Mouse (Mus musculus) heart, embryonic 14.5 days (tissue): Measurements from ENCODE around the gene Pigv. TPM values are rescaled to one million over a fixed set of nuclear protein-coding genes. Genes with fewer than 3 reads are reported as not detected.

Source experiments
- ATAC-seq: fragments of 200-750 bp; cut with Nextera tagmentation; 2 replicates; pipeline ENCODE4 v1.8.0; 2017; ENCODE audit warnings: low read depth, moderate TSS enrichment; ENCODE audit not compliant: insufficient number of reproducible peaks, insufficient read depth, low FRiP score
- H3K27ac ChIP-seq, 2 experiments: fragments of 200-500 bp in 1 of 2; fragments of 300-500 bp in 1 of 2; sonication (generic) in 1 of 2; replicated peaks in 1 of 2; 2 replicates each; pipeline ENCODE4 v1.5.1; 2012 to 2014; ENCODE audit warnings: low read depth in 2 of 2, low read length in 2 of 2, control low read depth in 1 of 2, mild to moderate bottlenecking in 1 of 2, mixed read lengths in 1 of 2; ENCODE audit not compliant: control insufficient read depth in 1 of 2, insufficient read depth in 1 of 2
- H3K27me3 ChIP-seq: fragments of 300-500 bp; sonication (generic); 2 replicates; pipeline ENCODE4 v1.6.1; 2014; ENCODE audit warnings: mild to moderate bottlenecking, low read length, control low read depth; ENCODE audit not compliant: control insufficient read depth, insufficient read depth
- H3K36me3 ChIP-seq: fragments of 300-500 bp; sonication (generic); 2 replicates; pipeline ENCODE4 v1.6.1; 2014; ENCODE audit warnings: mild to moderate bottlenecking, control low read depth, low read length, mixed read lengths; ENCODE audit not compliant: control insufficient read depth, insufficient read depth
- H3K4me1 ChIP-seq, 2 experiments: fragments of 200-500 bp in 1 of 2; fragments of 300-500 bp in 1 of 2; sonication (generic) in 1 of 2; 2 replicates each; pipeline ENCODE4 v1.6.1; 2012 to 2014; ENCODE audit warnings: low read length in 2 of 2, control low read depth in 1 of 2, mixed read lengths in 1 of 2; ENCODE audit not compliant: control insufficient read depth in 2 of 2, insufficient read depth in 2 of 2
- H3K4me2 ChIP-seq: fragments of 300-500 bp; sonication (generic); 2 replicates; pipeline ENCODE4 v1.6.1; 2014; ENCODE audit warnings: mild to moderate bottlenecking, low read length
- H3K4me3 ChIP-seq, 2 experiments: fragments of 200-500 bp in 1 of 2; fragments of 300-500 bp in 1 of 2; sonication (generic) in 1 of 2; 2 replicates each; pipeline ENCODE4 v1.5.1; 2012 to 2014; ENCODE audit warnings: low read length in 2 of 2, mild to moderate bottlenecking in 2 of 2, control low read depth in 1 of 2, low read depth in 1 of 2, moderate library complexity in 1 of 2; ENCODE audit not compliant: control insufficient read depth in 1 of 2, insufficient read depth in 1 of 2
- H3K9ac ChIP-seq: fragments of 300-500 bp; sonication (generic); 2 replicates; pipeline ENCODE4 v1.6.1; 2014; ENCODE audit warnings: mild to moderate bottlenecking, low read length
- H3K9me3 ChIP-seq: fragments of 300-500 bp; sonication (generic); 2 replicates; pipeline ENCODE4 v1.6.1; 2016; ENCODE audit warnings: low read length, control low read depth; ENCODE audit not compliant: control insufficient read depth
- WGBS: fragments of 180-500 bp; shearing (Covaris S2); extraction: QIAGEN DNeasy Blood & Tissue Kit; methylation state at CpG from one replicate; pipeline ENCODE4 v1.1.7; 2014; 5-methylcytosine and 5-hydroxymethylcytosine counted together
- polyA plus RNA-seq: library from polyadenylated mRNA; unstranded; fragments of >200 nt; fragmentation: Nextera tagmentation; extraction: Ambion mirVana; gene quantifications from 2 replicates; pipeline ENCODE4 v1.2.1, GENCODE M21; 2014

Gene Pigv
- polyA plus RNA-seq, 1 experiment from 2014 or later = 12.1 TPM

DNA sequence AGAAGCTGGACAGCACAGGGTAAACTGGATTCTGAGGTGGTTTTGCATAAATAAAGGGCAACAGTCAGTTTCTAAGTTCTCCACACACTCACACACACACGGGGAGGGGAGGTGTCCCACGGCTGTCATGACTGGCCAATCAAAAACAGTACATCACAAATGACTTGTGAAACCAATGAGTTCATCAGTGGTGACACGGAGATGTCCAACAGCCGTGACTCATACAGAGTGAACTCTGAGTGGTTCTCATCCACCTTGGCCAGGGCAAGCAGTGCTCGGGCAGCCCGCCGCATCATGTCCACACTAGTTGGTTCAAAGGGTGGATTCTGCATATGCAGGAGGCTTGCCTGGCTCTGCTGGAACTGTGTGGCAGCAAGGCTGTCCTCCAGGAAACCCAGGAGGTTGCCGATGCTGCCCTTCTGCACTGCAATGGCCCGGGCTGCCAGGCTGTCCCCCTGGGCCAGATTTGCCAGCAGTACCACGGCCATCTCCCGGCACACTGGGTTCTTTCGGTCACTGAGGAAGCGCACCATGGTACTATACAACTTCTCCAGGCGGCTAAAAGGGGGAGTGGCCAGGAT, 7.8 kb upstream of the Pigv start:
- no peak for ATAC-seq
- Histone ChIP-seq H3K4me2 (no peak overlapping the region), H3K4me3 (no peak overlapping the region), H3K9me3 (no peaks in the 10 kb centered on the region), H3K9ac (no peak overlapping the region), H3K36me3 (peaks cover 76% of the 10 kb centered on the region), H3K4me1 (peaks cover 8 to 31% of the 10 kb centered on the region in 2 experiments), H3K27me3 (no peaks in the 10 kb centered on the region), H3K27ac (no peak overlapping the region)
- WGBS = 87% methylated on average over 14 of the region's 14 CpGs

DNA sequence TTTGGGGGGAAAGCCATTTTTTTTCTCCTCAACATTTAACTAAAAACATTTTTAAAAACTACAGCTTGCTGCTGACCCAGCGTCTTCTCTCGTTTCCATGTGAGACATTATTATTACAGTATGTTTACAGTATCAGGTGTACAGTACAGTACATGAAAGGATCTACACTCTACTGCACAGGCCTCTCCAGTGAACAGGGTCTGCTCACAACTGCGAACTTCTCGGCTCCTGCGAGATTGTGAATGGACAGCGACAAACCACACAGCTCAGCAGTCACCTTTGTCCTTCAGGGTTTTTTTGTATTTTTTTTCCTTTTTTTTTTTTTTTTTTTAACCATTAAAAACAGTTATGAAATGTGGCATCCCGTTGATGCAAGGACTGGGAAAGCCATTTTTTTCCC, 7.2 kb upstream of the Pigv start:
- Histone ChIP-seq H3K27me3 (no peaks in the 10 kb centered on the region), H3K4me3 (no peak overlapping the region), H3K4me2 (no peak overlapping the region), H3K9me3 (no peaks in the 10 kb centered on the region), H3K4me1 (peaks cover 10 to 34% of the 10 kb centered on the region in 2 experiments), H3K9ac (no peak overlapping the region), H3K36me3 (peaks cover 69% of the 10 kb centered on the region), H3K27ac (no peak overlapping the region)
- ATAC-seq = no peak
- 90% methylated on average over 7 of the region's 7 CpGs for WGBS

DNA sequence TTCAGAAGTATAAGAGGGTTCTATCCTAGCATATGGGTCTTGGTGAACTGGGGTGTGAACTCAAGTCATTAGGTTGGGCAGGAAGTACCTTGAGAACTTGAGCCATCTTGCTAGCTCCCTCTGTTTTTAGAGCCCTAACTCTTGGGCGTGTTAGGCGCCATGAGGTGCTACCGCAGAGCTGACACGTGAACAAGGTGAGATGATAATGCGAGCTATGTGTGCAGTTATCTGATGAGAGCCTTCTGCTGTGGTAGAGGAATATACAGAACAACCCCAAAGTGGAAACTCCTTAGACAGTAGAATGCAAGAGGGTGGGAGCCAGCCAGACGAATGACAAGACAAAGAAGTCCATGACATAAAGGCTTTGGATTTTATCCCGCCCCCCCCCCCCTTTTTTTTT, 4.8 kb upstream of the Pigv start:
- no peaks in the 10 kb centered on the region for H3K27me3 ChIP-seq
- ATAC-seq = no peak
- H3K4me1 ChIP-seq = peaks cover 21 to 46% of the 10 kb centered on the region in 2 experiments
- no peak overlapping the region for H3K9ac ChIP-seq
- H3K36me3 ChIP-seq = peaks cover 45% of the 10 kb centered on the region
- no peaks in the 10 kb centered on the region for H3K9me3 ChIP-seq
- no peak overlapping the region for H3K4me2 ChIP-seq
- no peak overlapping the region for H3K27ac ChIP-seq
- WGBS = 62% methylated on average over 7 of the region's 7 CpGs
- no peak overlapping the region for H3K4me3 ChIP-seq

DNA sequence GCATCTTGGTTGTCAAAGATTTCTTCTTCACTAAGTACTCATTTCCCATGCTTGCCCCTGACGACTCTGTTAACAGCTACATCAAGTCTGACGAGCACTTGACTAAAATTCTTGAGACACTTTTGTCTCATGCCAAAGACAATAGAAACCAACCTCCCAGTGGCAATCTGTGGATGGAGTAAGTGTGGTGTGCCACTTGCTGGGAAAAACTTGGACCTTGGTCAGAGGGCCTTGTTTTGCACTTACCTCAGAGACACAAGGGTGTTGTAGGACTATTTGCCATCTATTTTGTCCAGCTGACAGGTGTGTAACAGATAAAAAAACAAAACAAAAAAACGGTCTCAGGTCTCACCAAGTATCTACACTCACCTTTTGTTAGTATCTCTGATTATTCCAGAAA, 3.7 kb upstream of the Pigv start:
- Histone ChIP-seq H3K27ac (peak overlapping the region; percentile 62 to 81; a peak in 3 of 4 replicates), H3K4me2 (peak overlapping the region; percentile 42), H3K9me3 (no peaks in the 10 kb centered on the region), H3K36me3 (peaks cover 35% of the 10 kb centered on the region), H3K27me3 (no peaks in the 10 kb centered on the region), H3K4me3 (no peak overlapping the region), H3K9ac (peak overlapping the region; percentile 6; the same call in 1 of the 2 replicates), H3K4me1 (peaks cover 20 to 43% of the 10 kb centered on the region in 2 experiments)
- WGBS = 16% methylated on average over 3 of the region's 3 CpGs
- no peak for ATAC-seq

DNA sequence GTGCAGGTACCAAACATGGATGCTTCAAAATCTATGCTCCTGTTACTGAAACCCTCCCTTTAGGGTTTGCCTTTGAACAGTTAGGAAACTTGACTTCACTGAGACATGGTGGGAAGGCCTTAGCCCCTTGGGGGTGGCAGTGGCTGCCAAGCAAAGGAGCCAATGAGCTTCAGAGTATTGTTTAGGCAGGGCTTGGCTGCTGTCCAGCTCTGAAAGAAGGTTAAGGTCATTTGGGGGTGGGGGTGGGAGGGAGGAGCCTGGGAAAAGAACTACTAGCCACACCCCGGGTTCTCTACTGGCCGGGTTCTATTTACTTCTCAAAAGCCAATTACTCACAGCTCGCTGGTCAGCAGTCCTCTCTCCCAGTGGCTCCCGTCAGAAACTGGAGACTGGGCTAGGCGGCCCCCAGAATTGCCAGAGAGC, 3.2 kb upstream of the Pigv start:
- H3K27me3 ChIP-seq = no peaks in the 10 kb centered on the region
- 0% methylated on average over 5 of the region's 5 CpGs for WGBS
- peak overlapping the region; percentile 6; the same call in 1 of the 2 replicates for H3K9ac ChIP-seq
- ATAC-seq = no peak
- H3K9me3 ChIP-seq = no peaks in the 10 kb centered on the region
- peaks cover 29% of the 10 kb centered on the region for H3K36me3 ChIP-seq
- H3K4me1 ChIP-seq = peaks cover 22 to 47% of the 10 kb centered on the region in 2 experiments
- peak overlapping the region; percentile 75 to 81 for H3K27ac ChIP-seq
- peak overlapping the region; percentile 42 for H3K4me2 ChIP-seq
- H3K4me3 ChIP-seq = no peak overlapping the region

DNA sequence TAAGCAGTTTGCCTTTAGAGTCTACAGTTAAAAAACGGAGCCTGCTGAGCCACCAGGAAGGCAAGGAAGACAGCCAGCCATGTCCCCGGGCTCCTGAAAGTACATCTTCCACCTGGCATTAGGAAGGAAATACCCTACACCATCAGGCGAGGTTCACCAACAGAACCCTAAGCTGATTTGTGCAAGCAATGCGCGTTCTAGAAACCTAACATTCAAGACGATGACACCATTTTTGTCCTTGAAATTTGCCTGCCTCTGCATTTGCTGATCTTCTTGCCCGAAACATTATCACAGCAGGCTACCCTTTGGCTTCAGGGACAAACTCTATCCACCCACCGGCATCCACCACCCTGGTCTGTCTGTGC, 1.9 kb upstream of the Pigv start:
- Histone ChIP-seq H3K4me2 (peak overlapping the region; percentile 91), H3K4me3 (no peak overlapping the region), H3K27me3 (no peaks in the 10 kb centered on the region), H3K9me3 (no peaks in the 10 kb centered on the region), H3K9ac (peak overlapping the region; percentile 94; the same call in 1 of the 2 replicates), H3K4me1 (peaks cover 25 to 56% of the 10 kb centered on the region in 2 experiments), H3K27ac (peak overlapping the region; percentile 60 to 99), H3K36me3 (peaks cover 16% of the 10 kb centered on the region)
- 59% methylated on average over 8 of the region's 8 CpGs for WGBS
- ATAC-seq = no peak

DNA sequence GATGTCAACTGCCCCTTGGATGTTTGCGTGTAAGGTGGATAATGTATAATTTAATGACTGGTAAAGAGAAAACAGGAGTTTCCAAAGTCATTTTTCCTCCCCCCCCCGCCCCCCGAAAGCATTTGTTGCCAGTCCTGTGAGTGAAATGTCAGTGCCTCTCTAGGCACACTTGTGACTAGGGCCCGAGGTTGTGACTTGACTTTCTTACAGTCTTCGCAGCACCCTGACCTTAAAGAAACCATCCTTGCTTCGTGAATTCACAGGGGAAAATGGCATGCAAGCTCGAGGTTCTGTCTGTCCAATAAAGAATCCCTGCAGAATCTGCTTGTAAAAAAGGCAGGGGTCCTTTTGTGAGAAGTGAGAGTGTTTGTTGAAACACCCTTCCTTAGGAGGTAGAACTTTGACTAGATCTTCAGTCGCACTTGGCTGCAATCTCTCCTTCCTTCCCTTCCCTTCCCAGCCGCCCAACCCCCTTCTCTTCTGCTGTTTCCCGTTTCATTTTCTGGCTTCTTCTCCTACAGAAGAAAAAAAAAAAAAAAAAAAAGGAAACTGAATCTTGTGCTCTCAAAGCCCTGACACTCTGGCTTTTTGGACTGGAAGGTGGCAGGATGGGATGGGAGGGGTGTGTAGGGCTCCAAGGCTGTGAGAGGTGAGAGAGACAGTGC, 1.4 kb upstream of the Pigv start:
- WGBS = 27% methylated on average over 10 of the region's 10 CpGs
- Histone ChIP-seq H3K9me3 (no peaks in the 10 kb centered on the region), H3K4me1 (peaks cover 25 to 56% of the 10 kb centered on the region in 2 experiments), H3K4me3 (peak overlapping the region in 1 of 2 experiments; percentile 70; a peak in 1 of 4 replicates), H3K36me3 (peaks cover 16% of the 10 kb centered on the region), H3K27ac (peak overlapping the region; percentile 97 to 99), H3K4me2 (peak overlapping the region; percentile 91), H3K9ac (peak overlapping the region; percentile 94), H3K27me3 (no peaks in the 10 kb centered on the region)
- no peak for ATAC-seq
